Mouse (Mus musculus) layer of hippocampus, postnatal 14 days (tissue): ENCODE measurements at regions not wholly inside any gene's neighbourhood (a gene's known extent, or its start where the extent isn't known, plus 50 kb on each side); places are given as distances from the start of the nearest gene placed in this dataset.

Source experiments
- DNase-seq, 2 experiments: peaks; one replicate each; pipeline ENCODE4 v3.0.0; 2021 to 2022; ENCODE audit warnings: low spot score in 2 of 2, mixed read lengths in 1 of 2

- DNase-seq, result no peak
Measured at GRCm38 (mm10) chr7:55519579-55519978, 248.4 kb upstream of the Siglech start.

GRCm38 (mm10) chr7:55539827-55540320 lies 228.1 kb upstream of the Siglech start:
- no peak for DNase-seq

DNA sequence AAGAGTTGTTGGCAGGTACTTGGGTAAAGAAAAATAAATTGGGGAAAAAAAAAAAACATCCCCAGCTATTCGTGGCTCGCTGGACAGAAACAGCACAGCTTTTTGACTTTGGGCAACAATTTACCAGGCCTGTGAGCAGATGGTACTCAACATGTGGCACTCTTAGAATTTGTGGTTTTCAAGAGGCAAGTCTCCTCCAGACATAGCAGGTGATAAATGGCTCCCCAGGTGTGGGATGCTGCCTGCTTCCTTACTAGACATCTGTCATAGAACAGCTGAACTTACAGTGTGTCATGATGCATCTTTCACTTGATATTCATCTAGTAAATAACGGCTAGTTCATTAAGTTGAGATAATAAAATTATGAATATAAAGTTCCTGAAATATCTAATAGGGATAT lies 218.8 kb upstream of the Siglech start:
- no peak for DNase-seq

DNA sequence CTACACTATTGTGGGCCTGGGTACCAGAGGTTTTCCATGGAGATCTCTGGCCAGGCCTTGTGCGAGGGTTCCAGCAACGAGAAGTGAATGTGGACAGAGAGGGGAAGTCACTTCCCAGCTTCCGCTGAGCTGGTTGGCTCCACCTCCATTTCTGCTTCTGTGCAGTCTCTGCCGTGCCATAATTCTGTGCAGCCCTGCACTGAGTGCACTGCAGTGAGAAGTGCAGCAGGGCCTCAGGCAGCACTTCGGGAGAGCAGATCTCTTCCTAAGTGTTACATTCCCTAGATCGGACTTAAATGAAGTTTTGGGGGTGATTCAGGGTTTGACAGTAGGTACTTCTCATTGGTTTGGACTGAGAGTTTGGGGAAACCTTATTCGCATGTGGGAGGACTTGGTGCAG lies 194.6 kb upstream of the Siglech start:
- no peak for DNase-seq

DNA sequence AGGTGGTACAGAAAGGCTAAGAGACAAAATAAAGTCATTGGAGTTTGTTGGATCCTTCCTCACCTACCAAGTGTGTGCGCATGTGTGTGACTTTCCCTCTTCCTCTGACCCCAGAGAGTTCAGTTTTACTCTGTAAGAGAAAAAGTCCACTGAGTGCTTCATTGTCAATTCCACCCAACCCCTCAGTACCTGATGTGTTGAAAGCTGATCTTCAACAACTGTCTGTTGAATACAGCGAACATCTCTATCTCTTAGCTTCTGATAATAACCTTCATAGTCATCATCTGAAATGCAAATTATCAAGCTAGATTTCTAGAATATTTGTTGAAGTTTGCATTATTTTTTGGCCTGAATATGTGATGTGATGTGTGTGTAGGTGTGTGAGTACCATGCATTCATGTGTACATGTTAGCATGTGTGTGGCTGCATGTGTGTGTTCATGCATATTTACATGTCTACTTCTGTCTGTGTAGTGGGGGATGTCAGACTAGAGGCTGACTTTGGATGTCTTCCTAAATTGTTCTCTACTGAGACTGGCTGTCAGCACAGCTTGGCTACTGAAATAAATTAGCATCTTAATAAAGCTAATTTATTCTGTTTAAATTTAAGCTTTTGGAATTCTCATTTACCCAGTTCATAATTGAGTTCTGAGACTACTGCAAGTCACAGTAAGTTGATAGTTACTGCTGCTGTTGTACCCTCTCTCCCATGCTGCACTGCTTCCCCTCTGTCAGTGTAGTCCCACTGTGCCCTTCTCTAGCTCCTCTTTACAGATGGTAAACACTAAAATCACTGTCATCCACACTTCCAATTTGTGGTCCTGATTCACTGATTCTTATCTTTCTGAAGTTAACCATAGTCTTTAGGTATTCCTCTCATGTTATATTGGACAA lies 186.7 kb upstream of the Siglech start:
- peak; percentile 2 to 18 for DNase-seq
